Mouse (Mus musculus) cortical plate, adult 2 months (tissue): Measurements from ENCODE around the gene Arhgap6.

ENCODE experiments used
- CTCF ChIP-seq: fragments of 200-500 bp; IDR thresholded peaks from 2 replicates; pipeline ENCODE4 v1.5.1; 2011; ENCODE audit warnings: mild to moderate bottlenecking, control low read depth, low read length; ENCODE audit not compliant: insufficient read depth; ENCODE audit errors: extremely low read depth
- POLR2A ChIP-seq: fragments of 200-500 bp; IDR thresholded peaks from 2 replicates; pipeline ENCODE4 v1.6.1; 2011; ENCODE audit warnings: mild to moderate bottlenecking, low read length, control low read depth; ENCODE audit not compliant: insufficient read depth; ENCODE audit errors: extremely low read depth

DNA sequence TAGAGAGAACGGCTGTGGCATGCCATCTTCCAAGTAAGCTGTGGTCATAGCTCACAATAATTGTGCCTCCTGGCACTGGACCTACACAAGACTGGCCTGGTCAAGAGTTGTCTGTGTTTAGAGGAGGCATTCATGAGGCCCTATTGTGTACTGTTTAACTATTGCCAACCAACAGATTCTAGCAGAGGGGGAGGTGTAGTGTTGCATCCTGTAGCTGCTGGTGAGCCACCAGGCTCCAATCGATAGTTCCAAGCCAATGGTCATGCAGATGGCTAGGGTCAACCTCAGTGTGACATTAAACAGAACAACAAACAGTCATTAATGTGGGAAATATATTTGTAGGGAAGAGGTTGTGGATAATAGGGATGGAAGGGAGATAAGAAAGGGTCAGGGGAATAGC is 280.1 kb downstream of the Arhgap6 start:
- TF ChIP-seq POLR2A: no peak
- TF ChIP-seq CTCF: no peak
